Mouse (Mus musculus): ENCODE data around the gene Adam1a. TPM values are rescaled to one million over a fixed set of nuclear protein-coding genes. Genes with fewer than 3 reads are reported as not detected.

Adam1a gene
- polyA plus RNA-seq, 1 experiment = 4.4 TPM

DNA sequence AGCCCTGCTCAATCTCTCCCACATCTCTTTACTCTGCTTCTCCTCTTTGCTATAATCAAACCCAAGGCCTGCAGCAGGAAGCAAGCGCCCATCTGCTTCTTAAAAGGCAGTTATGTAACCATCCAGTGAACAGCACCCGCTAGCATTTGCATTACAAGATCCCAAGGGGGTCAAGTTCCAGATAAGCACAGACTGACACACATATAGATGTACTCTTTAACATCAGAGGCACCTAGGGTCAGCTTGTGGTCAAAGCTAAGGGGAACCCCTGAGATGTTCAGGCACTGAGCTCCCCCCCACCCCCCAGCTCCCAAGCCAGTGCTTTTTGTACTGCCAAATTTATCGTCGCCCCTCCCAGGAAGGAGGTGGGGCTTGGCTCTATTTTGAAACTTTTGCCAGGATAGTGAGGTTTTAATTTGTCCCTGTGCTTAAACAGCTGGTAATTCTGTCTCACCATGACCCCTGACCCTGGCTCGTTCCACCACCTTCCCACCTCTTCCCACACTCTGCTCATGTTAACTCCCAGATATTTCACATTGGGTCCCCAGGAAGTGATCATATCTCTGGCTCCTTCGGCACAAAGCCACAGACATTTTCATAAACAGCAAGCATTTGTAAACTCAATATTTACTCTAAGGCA is 41.2 kb upstream of the Adam1a start:
- peak; percentile 63 for DNase-seq
- Histone ChIP-seq H3K4me1 (ENCODE audit: control insufficient read depth, insufficient read depth, low read length) (peaks cover 30% of the 10 kb centered on the region), H3K4me3 (replicated peaks; ENCODE audit: extremely low read depth, low read depth, low read length) (no peak overlapping the region)
- TF ChIP-seq CTCF (IDR thresholded peaks at IDR 0.05; ENCODE audit: insufficient read depth, low read length) (no peak), POLR2A (IDR thresholded peaks at IDR 0.05; ENCODE audit: borderline replicate concordance, extremely low read depth, low read depth, low read length) (peak; percentile 8; the same call in 1 of the 2 replicates)
- 3% methylated on average over 6 of the region's 6 CpGs for WGBS

DNA sequence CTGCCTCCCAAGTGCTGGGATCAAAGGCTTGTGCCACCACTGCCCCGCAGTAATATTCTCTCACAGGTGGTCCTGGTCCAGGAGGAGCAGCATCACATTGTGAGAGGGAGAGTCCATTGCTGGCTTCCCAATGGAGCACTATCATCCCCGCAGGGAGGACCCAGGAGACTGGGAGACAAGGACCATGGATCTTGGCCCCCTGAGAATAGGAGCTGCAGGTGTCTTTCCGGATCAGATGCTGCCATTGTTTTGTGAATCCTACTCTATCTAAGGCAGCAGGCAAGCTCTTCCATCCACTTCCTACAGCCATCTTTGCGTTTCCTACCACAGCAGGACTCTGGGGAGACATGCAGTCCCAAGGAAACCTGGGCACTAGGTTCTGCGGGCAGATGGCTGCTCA is 40.4 kb upstream of the Adam1a start:
- 72% methylated on average over 5 of the region's 5 CpGs for WGBS
- no peak for DNase-seq
- peaks cover 24% of the 10 kb centered on the region for H3K4me1 ChIP-seq (ENCODE audit: control insufficient read depth, insufficient read depth, low read length)
- no peak overlapping the region for H3K4me3 ChIP-seq (replicated peaks; ENCODE audit: extremely low read depth, low read depth, low read length)
- no peak for TF ChIP-seq POLR2A (IDR thresholded peaks at IDR 0.05; ENCODE audit: borderline replicate concordance, extremely low read depth, low read depth, low read length)
- no peak for TF ChIP-seq CTCF (IDR thresholded peaks at IDR 0.05; ENCODE audit: insufficient read depth, low read length)

DNA sequence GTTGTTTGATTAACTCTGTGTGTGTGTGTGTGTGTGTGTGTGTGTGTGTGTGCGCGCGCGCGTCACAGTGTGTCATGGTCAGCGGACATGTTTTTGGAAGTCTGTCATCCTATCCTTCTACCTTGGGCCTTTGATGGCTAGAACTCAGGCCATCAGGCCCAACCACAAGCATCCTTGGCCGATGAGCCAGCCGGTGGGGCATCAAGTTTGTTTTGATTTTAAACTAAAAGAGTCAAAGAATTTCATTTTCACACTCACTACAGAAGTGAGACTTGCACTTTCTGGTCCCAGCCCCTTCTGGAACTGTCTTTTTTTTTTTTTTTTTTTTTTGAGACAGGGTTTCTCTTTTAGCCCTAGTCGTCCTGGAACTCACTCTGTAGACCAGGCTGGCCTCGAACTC is 39.7 kb upstream of the Adam1a start:
- Histone ChIP-seq H3K4me3 (replicated peaks; ENCODE audit: extremely low read depth, low read depth, low read length) (no peak overlapping the region), H3K4me1 (ENCODE audit: control insufficient read depth, insufficient read depth, low read length) (peaks cover 24% of the 10 kb centered on the region)
- TF ChIP-seq CTCF (IDR thresholded peaks at IDR 0.05; ENCODE audit: insufficient read depth, low read length) = no peak
- DNase-seq = no peak
- 92% methylated on average over 10 of the region's 10 CpGs for WGBS

DNA sequence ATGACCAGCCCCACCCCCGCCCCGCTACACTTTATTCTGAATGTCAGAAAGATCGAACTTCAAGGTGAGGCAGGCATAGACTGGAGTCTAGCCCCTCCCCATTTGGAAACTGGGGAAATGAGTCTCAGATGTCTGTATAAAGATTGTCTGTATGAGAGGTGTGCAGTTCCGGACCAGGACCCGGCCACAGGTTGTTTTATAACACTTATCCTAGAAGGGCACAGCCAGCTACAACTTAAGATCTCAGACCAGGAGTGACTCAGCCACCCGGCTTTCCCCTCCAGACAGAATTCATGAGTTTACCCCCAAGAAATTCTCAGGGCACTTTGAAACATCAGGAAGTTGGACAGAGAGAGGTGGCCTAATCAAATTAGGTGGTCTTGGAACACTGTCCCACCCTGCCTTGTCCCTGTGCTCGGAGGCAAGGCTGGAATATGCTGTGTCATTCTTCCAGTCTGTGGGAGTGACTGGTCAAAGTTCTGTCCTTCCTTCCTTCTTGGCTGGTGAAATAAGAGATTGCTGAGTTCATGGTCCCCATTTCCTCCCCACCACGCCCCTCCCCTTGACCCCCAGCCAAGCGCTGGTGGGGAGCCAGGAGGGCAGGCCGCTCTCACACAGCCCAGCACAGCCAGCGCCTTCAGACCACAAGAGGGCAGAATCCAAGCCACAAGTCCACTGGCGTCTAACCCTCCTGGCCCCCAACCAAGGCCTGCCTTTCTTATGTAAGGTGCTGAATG is 38.7 kb upstream of the Adam1a start:
- Histone ChIP-seq H3K4me3 (replicated peaks; ENCODE audit: extremely low read depth, low read depth, low read length) (peak overlapping the region; percentile 5), H3K4me1 (ENCODE audit: control insufficient read depth, insufficient read depth, low read length) (peaks cover 24% of the 10 kb centered on the region)
- TF ChIP-seq POLR2A (IDR thresholded peaks at IDR 0.05; ENCODE audit: borderline replicate concordance, extremely low read depth, low read depth, low read length) (peak; percentile 14; the same call in 1 of the 2 replicates), CTCF (IDR thresholded peaks at IDR 0.05; ENCODE audit: insufficient read depth, low read length) (peak; percentile 81)
- DNase-seq = peak; percentile 92
- 25% methylated on average over 12 of the region's 12 CpGs for WGBS

DNA sequence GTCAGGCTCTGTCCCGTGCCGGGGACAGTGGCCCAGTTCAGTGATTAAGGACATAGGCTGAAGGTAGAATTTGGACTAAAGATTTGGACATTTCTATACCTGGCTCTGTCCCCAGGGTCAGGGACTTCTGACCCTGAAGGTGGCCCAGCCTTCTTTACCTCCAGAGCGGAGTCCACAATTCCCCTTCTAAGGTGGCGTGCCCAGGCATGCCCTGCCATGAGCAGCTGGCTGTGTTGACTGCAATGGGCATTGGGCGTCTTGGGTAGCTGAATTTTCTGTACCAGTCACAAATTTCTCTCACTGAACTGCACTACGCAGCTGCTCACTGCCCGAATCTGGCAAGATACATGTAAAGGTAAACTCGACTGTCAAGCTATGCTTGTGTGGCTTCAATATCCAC is 36.7 kb upstream of the Adam1a start:
- no peak overlapping the region for H3K4me3 ChIP-seq (replicated peaks; ENCODE audit: extremely low read depth, low read depth, low read length)
- 92% methylated on average over 8 of the region's 8 CpGs for WGBS
- H3K4me1 ChIP-seq (ENCODE audit: control insufficient read depth, insufficient read depth, low read length) = peaks cover 20% of the 10 kb centered on the region
- TF ChIP-seq CTCF (IDR thresholded peaks at IDR 0.05; ENCODE audit: insufficient read depth, low read length) (no peak), POLR2A (IDR thresholded peaks at IDR 0.05; ENCODE audit: borderline replicate concordance, extremely low read depth, low read depth, low read length) (no peak)
- no peak for DNase-seq

GRCm38 (mm10) chr5:121576927-121577488 is 31.7 kb upstream of the Adam1a start:
- DNase-seq = no peak
- Histone ChIP-seq H3K4me1 (ENCODE audit: control insufficient read depth, insufficient read depth, low read length) (no peaks in the 10 kb centered on the region), H3K4me3 (replicated peaks; ENCODE audit: extremely low read depth, low read depth, low read length) (no peak overlapping the region)
- TF ChIP-seq POLR2A (IDR thresholded peaks at IDR 0.05; ENCODE audit: borderline replicate concordance, extremely low read depth, low read depth, low read length) (no peak), CTCF (IDR thresholded peaks at IDR 0.05; ENCODE audit: insufficient read depth, low read length) (no peak)
- 78% methylated on average over 11 of the region's 11 CpGs for WGBS

- WGBS = 94% methylated on average over 11 of the region's 11 CpGs
- TF ChIP-seq CTCF (IDR thresholded peaks at IDR 0.05; ENCODE audit: insufficient read depth, low read length) (no peak), POLR2A (IDR thresholded peaks at IDR 0.05; ENCODE audit: borderline replicate concordance, extremely low read depth, low read depth, low read length) (no peak)
- Histone ChIP-seq H3K4me3 (replicated peaks; ENCODE audit: extremely low read depth, low read depth, low read length) (no peak overlapping the region), H3K4me1 (ENCODE audit: control insufficient read depth, insufficient read depth, low read length) (0 out of 2 replicates have a peak, but pooled peaks cover 4% of the 10 kb centered on the region)
- DNase-seq = no peak
These were observed 30.6 kb upstream of the Adam1a start for GRCm38 (mm10) chr5:121575867-121576266.

GRCm38 (mm10) chr5:121574145-121574544 is 28.9 kb upstream of the Adam1a start:
- DNase-seq = no peak
- Histone ChIP-seq H3K4me1 (ENCODE audit: control insufficient read depth, insufficient read depth, low read length) (0 out of 2 replicates have a peak, but pooled peaks cover 4% of the 10 kb centered on the region), H3K4me3 (replicated peaks; ENCODE audit: extremely low read depth, low read depth, low read length) (no peak overlapping the region)
- WGBS = 77% methylated on average over 13 of the region's 13 CpGs
- TF ChIP-seq POLR2A (IDR thresholded peaks at IDR 0.05; ENCODE audit: borderline replicate concordance, extremely low read depth, low read depth, low read length) (no peak), CTCF (IDR thresholded peaks at IDR 0.05; ENCODE audit: insufficient read depth, low read length) (no peak)

GRCm38 (mm10) chr5:121570787-121571186 is 25.5 kb upstream of the Adam1a start:
- H3K4me1 ChIP-seq (ENCODE audit: control insufficient read depth, insufficient read depth, low read length) = 0 out of 2 replicates have a peak, but pooled peaks cover 4% of the 10 kb centered on the region
- WGBS = 52% methylated on average over 1 of the region's 1 CpGs
- no peak for DNase-seq
- TF ChIP-seq POLR2A (IDR thresholded peaks at IDR 0.05; ENCODE audit: borderline replicate concordance, extremely low read depth, low read depth, low read length) (no peak), CTCF (IDR thresholded peaks at IDR 0.05; ENCODE audit: insufficient read depth, low read length) (no peak)
- no peak overlapping the region for H3K4me3 ChIP-seq (replicated peaks; ENCODE audit: extremely low read depth, low read depth, low read length)
